Mouse (Mus musculus) ES-Bruce4 (cell line): ENCODE data around the gene Phospho1. TPM values are rescaled to one million over a fixed set of nuclear protein-coding genes. Genes with fewer than 3 reads are reported as not detected.
A peak's percentile ranks its signal among the peaks of the same experiment; 100 is the strongest.

ENCODE experiments used
- H3K27ac ChIP-seq: 2 replicates; pipeline ENCODE4 v1.5.1; 2012; ENCODE audit warnings: low read length, inconsistent platforms; ENCODE audit not compliant: insufficient read depth
- H3K27me3 ChIP-seq: 2 replicates; pipeline ENCODE4 v1.6.1; 2012; ENCODE audit warnings: mild to moderate bottlenecking, low read length, inconsistent platforms; ENCODE audit not compliant: control insufficient read depth, poor library complexity, insufficient read depth, severe bottlenecking
- H3K36me3 ChIP-seq: 2 replicates; pipeline ENCODE4 v1.6.1; 2012; ENCODE audit warnings: inconsistent platforms, mild to moderate bottlenecking, low read length, moderate library complexity; ENCODE audit not compliant: control insufficient read depth, poor library complexity, insufficient read depth, severe bottlenecking
- H3K4me1 ChIP-seq: one replicate; pipeline ENCODE4 v1.8.1; 2011; ENCODE audit warnings: low read length; ENCODE audit not compliant: control insufficient read depth, insufficient read depth
- H3K4me3 ChIP-seq: 2 replicates; pipeline ENCODE4 v1.5.1; 2011; ENCODE audit warnings: low read depth, mild to moderate bottlenecking, low read length
- H3K9ac ChIP-seq: 2 replicates; pipeline ENCODE4 v1.6.1; 2012; ENCODE audit warnings: low read depth, mild to moderate bottlenecking, inconsistent platforms; ENCODE audit not compliant: poor library complexity, severe bottlenecking
- H3K9me3 ChIP-seq: replicated peaks from 2 replicates; pipeline ENCODE4 v1.6.1; 2012; ENCODE audit warnings: mild to moderate bottlenecking, low read length, inconsistent platforms; ENCODE audit not compliant: control insufficient read depth, poor library complexity, insufficient read depth, severe bottlenecking
- CTCF ChIP-seq: IDR thresholded peaks from one replicate; pipeline ENCODE4 v1.8.1; 2011; ENCODE audit warnings: low read depth, low read length
- EP300 ChIP-seq: IDR thresholded peaks from 2 replicates; pipeline ENCODE4 v1.6.1; 2011; ENCODE audit warnings: low read depth, low read length; ENCODE audit not compliant: insufficient read depth
- POLR2A ChIP-seq: IDR thresholded peaks from one replicate; pipeline ENCODE4 v1.8.1; 2011; ENCODE audit warnings: low read length; ENCODE audit not compliant: insufficient read depth
- polyA plus RNA-seq: library from polyadenylated mRNA; stranded (reverse); fragments of >200 nt; gene quantifications from 2 replicates; pipeline ENCODE4 v1.2.4, GENCODE M21; 2011; ENCODE audit warnings: low read depth; ENCODE audit not compliant: missing spikeins, insufficient read depth, insufficient read length

Phospho1 gene
- polyA plus RNA-seq, 1 experiment: 5.8 TPM

DNA sequence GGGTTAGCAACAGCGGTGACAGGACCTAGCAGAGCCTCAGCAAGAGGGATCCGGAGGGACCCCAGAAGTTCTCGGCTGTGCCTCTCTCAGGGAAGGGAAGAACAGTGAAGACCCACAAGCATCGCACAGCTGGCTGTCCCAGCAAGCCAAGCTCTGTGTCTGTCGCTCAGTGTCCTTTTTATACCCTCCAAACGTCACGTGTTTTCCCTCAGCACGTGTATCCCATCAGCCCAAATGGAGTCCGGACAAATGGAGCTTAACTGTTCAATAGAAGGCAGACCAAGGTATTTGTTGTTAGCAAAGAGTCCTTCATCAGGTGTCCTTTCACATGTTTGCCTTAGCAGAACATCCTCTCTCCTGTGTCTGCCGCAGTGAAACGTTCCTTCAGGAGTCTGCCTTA is 42.7 kb upstream of the Phospho1 start:
- H3K4me3 ChIP-seq: no peak overlapping the region
- no peaks in the 10 kb centered on the region for H3K4me1 ChIP-seq
- no peak for TF ChIP-seq EP300
- TF ChIP-seq POLR2A: no peak
- TF ChIP-seq CTCF: no peak
- no peaks in the 10 kb centered on the region for H3K36me3 ChIP-seq
- no peaks in the 10 kb centered on the region for H3K9me3 ChIP-seq
- no peak overlapping the region for H3K27ac ChIP-seq
- H3K9ac ChIP-seq: no peak overlapping the region
- H3K27me3 ChIP-seq: no peaks in the 10 kb centered on the region

DNA sequence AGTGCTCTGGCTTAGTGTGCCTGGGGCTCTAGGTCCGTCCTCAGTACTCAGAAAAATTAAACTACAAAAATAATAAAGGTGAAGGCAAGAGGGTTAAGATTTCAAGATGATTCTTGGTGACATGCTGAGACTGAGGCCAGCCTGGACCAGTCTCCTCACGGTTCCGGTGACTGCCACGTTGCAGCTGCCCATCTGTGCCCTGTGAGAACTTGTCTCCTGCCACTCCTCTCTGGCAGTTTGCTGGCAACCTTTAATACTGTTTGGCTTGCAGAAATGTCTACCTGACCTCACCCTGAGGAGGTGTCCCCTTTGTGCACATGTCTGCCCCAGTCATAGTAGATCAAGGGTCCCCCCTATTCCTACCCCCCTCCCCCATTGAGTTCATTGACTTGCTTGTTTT is 40.8 kb upstream of the Phospho1 start:
- no peak overlapping the region for H3K9ac ChIP-seq
- no peak overlapping the region for H3K27ac ChIP-seq
- no peak for TF ChIP-seq CTCF
- no peak for TF ChIP-seq EP300
- no peak overlapping the region for H3K4me3 ChIP-seq
- H3K36me3 ChIP-seq: no peaks in the 10 kb centered on the region
- no peaks in the 10 kb centered on the region for H3K9me3 ChIP-seq
- no peaks in the 10 kb centered on the region for H3K27me3 ChIP-seq
- no peaks in the 10 kb centered on the region for H3K4me1 ChIP-seq

DNA sequence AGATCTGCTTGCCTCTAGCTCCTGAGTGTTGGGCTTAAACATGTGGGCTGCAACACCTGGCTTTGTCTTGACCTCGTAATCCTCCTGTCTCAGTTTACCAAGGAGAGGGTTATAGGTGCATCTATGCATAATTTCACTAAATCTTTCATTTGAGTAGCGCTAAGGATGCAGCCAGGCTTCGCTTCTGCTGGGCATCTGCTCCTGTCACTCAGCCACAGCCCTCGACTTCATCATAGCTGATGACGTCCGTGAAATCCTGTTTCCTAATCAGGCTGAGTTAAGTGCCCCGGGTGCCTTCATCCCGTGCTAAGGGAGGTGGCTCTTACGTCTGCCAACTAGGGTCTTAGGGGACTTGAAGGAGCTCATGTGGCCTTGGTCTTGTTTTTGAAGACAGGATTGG is 40.3 kb upstream of the Phospho1 start:
- no peaks in the 10 kb centered on the region for H3K4me1 ChIP-seq
- H3K4me3 ChIP-seq: no peak overlapping the region
- no peaks in the 10 kb centered on the region for H3K27me3 ChIP-seq
- H3K27ac ChIP-seq: no peak overlapping the region
- H3K9ac ChIP-seq: no peak overlapping the region
- no peak for TF ChIP-seq EP300
- TF ChIP-seq CTCF: no peak
- TF ChIP-seq POLR2A: no peak
- no peaks in the 10 kb centered on the region for H3K9me3 ChIP-seq
- H3K36me3 ChIP-seq: no peaks in the 10 kb centered on the region

DNA sequence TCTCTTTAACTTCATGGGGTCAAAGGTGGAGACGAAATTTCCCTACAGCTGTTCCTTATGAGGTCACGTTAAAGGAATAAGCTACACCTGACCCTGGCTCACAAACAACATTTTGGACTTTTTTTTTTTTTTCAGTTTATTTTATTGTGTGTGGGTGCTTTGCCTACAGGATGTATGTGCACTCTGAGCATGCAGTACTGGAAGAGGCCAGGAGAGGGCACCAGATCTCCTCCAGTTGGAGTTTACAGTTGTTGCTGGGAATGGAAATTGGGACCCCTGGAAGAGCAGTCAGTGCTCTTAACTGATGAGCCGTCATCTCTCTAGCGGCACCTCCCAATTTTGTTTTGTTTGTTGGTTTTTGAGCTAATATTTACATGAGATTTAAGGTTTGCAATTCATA is 38.6 kb upstream of the Phospho1 start:
- TF ChIP-seq CTCF: peak; percentile 32
- TF ChIP-seq EP300: no peak
- no peak overlapping the region for H3K4me3 ChIP-seq

DNA sequence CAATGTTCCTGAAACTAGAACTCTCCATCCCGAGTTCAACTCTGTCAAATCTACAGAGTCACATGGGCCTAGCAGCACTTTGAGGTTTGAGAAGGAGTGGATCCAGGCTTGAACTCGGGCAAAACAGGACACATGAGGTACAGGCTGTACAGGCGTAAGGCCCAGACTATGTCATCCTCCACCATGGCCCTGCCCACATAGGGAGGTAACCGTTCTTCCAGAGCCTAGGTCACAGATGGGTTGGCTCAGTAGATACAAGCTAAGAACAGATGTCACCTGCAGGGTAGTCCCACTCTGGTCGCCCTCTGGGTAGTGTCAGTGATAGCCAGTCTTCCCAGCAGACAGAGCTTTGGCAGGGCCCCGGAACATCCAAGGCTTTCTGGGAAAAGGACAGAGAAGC is 37.8 kb upstream of the Phospho1 start:
- H3K4me1 ChIP-seq: no peaks in the 10 kb centered on the region
- H3K9me3 ChIP-seq: no peaks in the 10 kb centered on the region
- H3K27ac ChIP-seq: no peak overlapping the region
- H3K4me3 ChIP-seq: no peak overlapping the region
- no peaks in the 10 kb centered on the region for H3K36me3 ChIP-seq
- H3K27me3 ChIP-seq: no peaks in the 10 kb centered on the region
- H3K9ac ChIP-seq: no peak overlapping the region
- TF ChIP-seq CTCF: no peak
- no peak for TF ChIP-seq POLR2A
- TF ChIP-seq EP300: no peak

More for the DNA sequence above, 38.6 kb upstream of the Phospho1 start:
- no peaks in the 10 kb centered on the region for H3K9me3 ChIP-seq
- H3K9ac ChIP-seq: no peak overlapping the region
- no peaks in the 10 kb centered on the region for H3K36me3 ChIP-seq
- H3K4me1 ChIP-seq: no peaks in the 10 kb centered on the region
- H3K27me3 ChIP-seq: no peaks in the 10 kb centered on the region
- H3K27ac ChIP-seq: no peak overlapping the region

DNA sequence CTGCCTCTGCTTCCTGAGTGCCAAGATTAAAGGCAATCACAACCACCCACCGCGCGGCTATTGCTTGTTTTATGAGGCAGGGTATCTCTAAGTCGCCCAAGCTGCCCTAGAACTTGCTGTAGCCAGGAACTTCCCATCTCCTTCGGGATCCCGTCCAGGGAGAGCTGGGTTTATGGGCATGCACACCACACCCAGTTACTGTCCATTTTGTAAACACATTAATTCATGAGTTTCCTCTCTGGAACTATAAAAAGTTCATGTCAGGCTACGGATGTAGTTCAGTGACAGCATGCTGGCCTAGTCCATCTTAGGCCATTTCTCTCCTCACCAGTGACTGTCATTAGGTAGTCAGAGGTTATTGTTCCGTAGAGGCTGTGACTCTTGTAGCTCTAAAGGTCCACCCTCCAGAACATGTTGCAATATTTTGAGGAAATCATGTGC is 34.8 kb upstream of the Phospho1 start:
- no peak for TF ChIP-seq CTCF
- no peak for TF ChIP-seq POLR2A
- TF ChIP-seq EP300: no peak
- no peak overlapping the region for H3K27ac ChIP-seq
- H3K9me3 ChIP-seq: no peaks in the 10 kb centered on the region
- H3K4me1 ChIP-seq: no peaks in the 10 kb centered on the region
- H3K36me3 ChIP-seq: no peaks in the 10 kb centered on the region
- H3K9ac ChIP-seq: no peak overlapping the region
- no peaks in the 10 kb centered on the region for H3K27me3 ChIP-seq
- H3K4me3 ChIP-seq: no peak overlapping the region
